Mouse (Mus musculus) spleen, adult 2 months (tissue): ENCODE measurements around the gene Ostf1. TPM values are rescaled to one million over a fixed set of nuclear protein-coding genes. Genes with fewer than 3 reads are reported as not detected.

Experiments
- DNase-seq, 2 experiments: peaks; one replicate each; pipeline versions ENCODE4 v3.0.0 to v3.0.0-alpha.2; 2012 to 2021; ENCODE audit warnings: low spot score in 2 of 2, low read depth in 1 of 2
- H3K27ac ChIP-seq: fragments of 200-500 bp; 2 replicates; pipeline ENCODE4 v1.5.1; 2012; ENCODE audit warnings: low read length, inconsistent platforms; ENCODE audit not compliant: insufficient read depth
- H3K27me3 ChIP-seq: fragments of 200-500 bp; 2 replicates; pipeline ENCODE4 v1.6.1; 2012; ENCODE audit warnings: mild to moderate bottlenecking, moderate library complexity, low read length, inconsistent platforms; ENCODE audit not compliant: control insufficient read depth, insufficient read depth
- H3K36me3 ChIP-seq: fragments of 200-500 bp; 2 replicates; pipeline ENCODE4 v1.6.1; 2012; ENCODE audit warnings: mild to moderate bottlenecking, low read length, inconsistent platforms; ENCODE audit not compliant: control insufficient read depth, insufficient read depth
- H3K4me1 ChIP-seq: fragments of 200-500 bp; 2 replicates; pipeline ENCODE4 v1.6.1; 2011; ENCODE audit warnings: inconsistent platforms; ENCODE audit not compliant: control insufficient read depth, insufficient read depth, insufficient read length
- H3K4me3 ChIP-seq: fragments of 200-500 bp; 2 replicates; pipeline ENCODE4 v1.5.1; 2011; ENCODE audit warnings: mild to moderate bottlenecking, inconsistent platforms; ENCODE audit not compliant: insufficient read depth, insufficient read length; ENCODE audit errors: extremely low read depth
- CTCF ChIP-seq: fragments of 200-500 bp; IDR thresholded peaks from 2 replicates; pipeline ENCODE4 v1.5.1; 2011; ENCODE audit warnings: mild to moderate bottlenecking, inconsistent platforms; ENCODE audit not compliant: insufficient read depth, insufficient read length, insufficient replicate concordance; ENCODE audit errors: extremely low read depth
- POLR2A ChIP-seq: fragments of 200-500 bp; IDR thresholded peaks from 2 replicates; pipeline ENCODE4 v1.6.1; 2011; ENCODE audit warnings: low read depth, low read length, inconsistent platforms
- WGBS: fragments of 180-500 bp; shearing (Covaris S2); methylation state at CpG from one replicate; pipeline ENCODE4 v1.1.7; 2018; 5-methylcytosine and 5-hydroxymethylcytosine counted together
- polyA plus RNA-seq: library from polyadenylated mRNA; depleted of rRNA; stranded (reverse); fragments of >200 nt; gene quantifications from 2 replicates; pipeline ENCODE4 v1.2.3, GENCODE M21; 2012

The Ostf1 gene
- polyA plus RNA-seq, 1 experiment: 69.7 TPM

- no peak for DNase-seq
- Histone ChIP-seq H3K27ac (no peak overlapping the region), H3K4me1 (no peaks in the 10 kb centered on the region; the same call in 1 of the 2 replicates), H3K27me3 (no peaks in the 10 kb centered on the region), H3K36me3 (peaks cover 3% of the 10 kb centered on the region; the same call in 1 of the 2 replicates), H3K4me3 (no peak overlapping the region)
- TF ChIP-seq CTCF (no peak), POLR2A (no peak)
- WGBS: 66% methylated on average over 6 of the region's 6 CpGs
Measured at GRCm38 (mm10) chr19:18603011-18603410, 28.6 kb downstream of the Ostf1 start.

- TF ChIP-seq POLR2A (no peak), CTCF (no peak)
- peaks cover 3% of the 10 kb centered on the region; the same call in 1 of the 2 replicates for H3K36me3 ChIP-seq
- no peak overlapping the region for H3K4me3 ChIP-seq
- 94% methylated on average over 9 of the region's 9 CpGs for WGBS
- DNase-seq: no peak
- no peaks in the 10 kb centered on the region; the same call in 1 of the 2 replicates for H3K4me1 ChIP-seq
- no peaks in the 10 kb centered on the region for H3K27me3 ChIP-seq
- no peak overlapping the region for H3K27ac ChIP-seq
Measured at GRCm38 (mm10) chr19:18600611-18601010, 31.0 kb downstream of the Ostf1 start.

- H3K36me3 ChIP-seq: peaks cover 3% of the 10 kb centered on the region; the same call in 1 of the 2 replicates
- WGBS: 89% methylated on average over 5 of the region's 5 CpGs
- H3K4me3 ChIP-seq: no peak overlapping the region
- H3K4me1 ChIP-seq: no peaks in the 10 kb centered on the region; the same call in 1 of the 2 replicates
- no peaks in the 10 kb centered on the region for H3K27me3 ChIP-seq
- TF ChIP-seq CTCF (no peak), POLR2A (no peak)
- no peak overlapping the region for H3K27ac ChIP-seq
- DNase-seq: no peak
Measured at GRCm38 (mm10) chr19:18599650-18600049, 32.0 kb downstream of the Ostf1 start.

DNA sequence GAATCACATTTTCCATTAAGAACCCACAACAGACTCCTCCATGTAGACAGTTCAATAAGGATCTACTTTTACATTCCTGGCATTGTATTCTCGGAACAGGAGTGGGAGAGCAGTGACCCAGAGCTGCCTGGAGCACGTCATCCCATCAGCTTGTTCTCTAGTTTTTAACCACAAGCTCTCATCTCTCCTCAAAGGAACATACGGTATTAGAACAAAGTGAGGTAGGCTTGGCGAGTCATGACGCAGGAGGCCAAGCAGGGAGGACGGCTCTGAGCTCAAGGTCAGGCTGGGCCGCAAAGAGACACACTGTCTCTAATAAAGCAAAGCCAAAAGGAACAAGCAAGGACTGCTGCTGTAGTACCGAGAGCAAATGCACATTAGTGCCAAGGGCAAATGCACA lies 32.6 kb downstream of the Ostf1 start:
- no peak for TF ChIP-seq CTCF
- TF ChIP-seq POLR2A: no peak
- Histone ChIP-seq H3K4me1 (no peaks in the 10 kb centered on the region; the same call in 1 of the 2 replicates), H3K36me3 (peaks cover 3% of the 10 kb centered on the region; the same call in 1 of the 2 replicates), H3K27me3 (no peaks in the 10 kb centered on the region), H3K27ac (no peak overlapping the region), H3K4me3 (no peak overlapping the region)
- DNase-seq: no peak
- WGBS: 82% methylated on average over 8 of the region's 8 CpGs

GRCm38 (mm10) chr19:18598265-18598926 lies 33.2 kb downstream of the Ostf1 start:
- Histone ChIP-seq H3K27me3 (no peaks in the 10 kb centered on the region), H3K4me3 (no peak overlapping the region), H3K27ac (no peak overlapping the region), H3K4me1 (no peaks in the 10 kb centered on the region; the same call in 1 of the 2 replicates), H3K36me3 (peaks cover 6% of the 10 kb centered on the region; the same call in 1 of the 2 replicates)
- DNase-seq: no peak
- no peak for TF ChIP-seq POLR2A
- no peak for TF ChIP-seq CTCF
- WGBS: 86% methylated on average over 3 of the region's 3 CpGs

DNA sequence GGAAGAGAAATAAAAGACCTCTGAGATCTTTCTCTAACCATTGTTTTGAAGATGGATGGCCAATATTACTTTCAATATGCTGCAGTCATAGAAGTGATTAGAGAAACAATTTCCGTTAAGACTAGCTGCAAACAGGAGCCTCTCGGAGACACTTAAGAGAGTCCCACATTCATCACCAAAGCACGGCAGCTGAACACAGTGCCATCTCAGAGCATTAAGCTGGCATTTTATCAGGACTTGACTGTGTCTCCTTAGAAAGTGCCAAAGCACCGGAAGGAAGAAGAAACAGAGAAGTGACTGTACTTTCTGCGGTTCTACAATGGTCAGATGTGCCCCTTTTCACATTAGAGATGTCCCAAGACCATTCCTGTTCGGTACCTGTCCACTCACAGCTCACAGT lies 33.9 kb downstream of the Ostf1 start:
- peaks cover 6% of the 10 kb centered on the region; the same call in 1 of the 2 replicates for H3K36me3 ChIP-seq
- no peak for DNase-seq
- no peaks in the 10 kb centered on the region for H3K27me3 ChIP-seq
- WGBS: 81% methylated on average over 6 of the region's 6 CpGs
- no peak overlapping the region for H3K4me3 ChIP-seq
- no peak for TF ChIP-seq POLR2A
- TF ChIP-seq CTCF: no peak
- H3K27ac ChIP-seq: no peak overlapping the region
- H3K4me1 ChIP-seq: no peaks in the 10 kb centered on the region

GRCm38 (mm10) chr19:18596876-18597275 lies 34.7 kb downstream of the Ostf1 start:
- TF ChIP-seq POLR2A (no peak), CTCF (no peak)
- no peaks in the 10 kb centered on the region for H3K4me1 ChIP-seq
- 84% methylated on average over 5 of the region's 5 CpGs for WGBS

More at GRCm38 (mm10) chr19:18596876-18597275, 34.7 kb downstream of the Ostf1 start:
- peaks cover 4% of the 10 kb centered on the region for H3K36me3 ChIP-seq
- H3K27ac ChIP-seq: no peak overlapping the region
- H3K4me3 ChIP-seq: no peak overlapping the region
- no peak for DNase-seq
- no peaks in the 10 kb centered on the region for H3K27me3 ChIP-seq
